Mouse (Mus musculus) brain, embryonic 18.5 days (tissue): ENCODE measurements around the gene Hipk1.
"Not testable (repeated sequence)": the region's sequence is repeated elsewhere in the genome, so short reads cannot be mapped to it uniquely, and the experiment has no call there.

ENCODE experiments used
- DNase-seq: peaks from one replicate; pipeline ENCODE4 v3.0.0-alpha.2; 2012; ENCODE audit warnings: low read depth, low spot score

Hipk1 gene

DNA sequence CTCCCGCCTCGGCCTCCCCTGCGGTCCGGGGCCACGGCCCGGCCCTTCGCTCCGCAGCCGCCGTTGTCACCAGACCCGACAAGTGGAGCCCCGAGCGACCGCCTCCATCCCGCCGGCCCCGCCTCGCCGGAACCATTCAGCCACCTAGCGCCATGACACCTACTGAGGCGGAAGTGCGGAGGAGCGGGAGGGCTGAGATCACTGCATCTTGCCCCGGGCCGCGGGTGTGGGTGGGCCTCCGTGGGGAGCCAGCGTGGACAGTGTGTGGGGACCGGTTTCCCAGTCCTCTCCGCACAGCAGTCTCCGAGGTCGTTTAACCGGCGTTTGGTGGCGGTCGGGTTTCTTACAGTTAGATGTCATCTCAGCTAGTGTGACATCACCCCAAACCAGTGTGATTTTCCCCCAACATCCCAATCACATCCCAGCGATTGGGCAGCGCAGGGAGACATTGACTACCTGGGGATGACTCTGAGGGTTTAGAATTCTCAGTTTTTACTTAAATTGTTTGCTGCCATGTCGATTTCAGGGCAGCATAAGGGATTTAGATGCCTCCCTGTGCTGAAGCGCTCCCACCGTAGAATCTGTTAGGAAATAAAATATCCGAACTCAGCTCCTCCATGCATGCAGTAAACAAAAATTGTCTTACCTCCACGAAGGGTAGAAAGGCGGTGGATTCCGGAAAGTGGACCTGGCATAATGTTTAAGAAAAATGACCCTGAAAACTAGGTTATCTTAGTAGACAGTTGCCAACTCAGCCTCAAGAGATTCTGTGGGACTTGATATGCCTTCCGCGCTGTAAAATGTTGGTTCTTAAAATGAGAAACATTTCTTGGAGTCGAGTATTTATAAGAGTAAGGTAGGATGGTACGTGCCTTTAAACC is at the start of gene Hipk1:
Gene Hipk1, minus strand, starts transcription at position 334 of the 881 bp plus-strand sequence.
- DNase-seq, result peak; percentile 81

DNA sequence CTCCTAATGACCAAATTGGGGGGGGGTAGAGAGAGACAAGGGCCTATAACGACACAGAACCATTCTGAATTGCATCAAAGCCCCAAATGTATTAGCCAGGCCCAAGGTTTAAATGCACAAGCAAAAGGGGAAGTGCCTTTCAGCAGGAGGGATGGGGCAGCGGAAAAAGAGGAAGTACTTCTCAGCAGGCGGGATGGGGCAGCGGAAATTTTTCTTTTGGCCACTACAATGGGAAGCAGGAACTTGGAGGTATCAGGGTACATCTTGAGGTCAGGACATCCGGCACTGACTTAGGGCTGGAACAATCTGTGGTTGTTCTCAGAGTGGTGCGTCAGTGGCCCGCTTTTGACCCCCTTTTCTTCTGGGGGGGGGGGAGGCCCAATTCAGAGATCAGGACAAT is 49.6 kb upstream of the Hipk1 start:
- DNase-seq, result not testable (repeated sequence)

DNA sequence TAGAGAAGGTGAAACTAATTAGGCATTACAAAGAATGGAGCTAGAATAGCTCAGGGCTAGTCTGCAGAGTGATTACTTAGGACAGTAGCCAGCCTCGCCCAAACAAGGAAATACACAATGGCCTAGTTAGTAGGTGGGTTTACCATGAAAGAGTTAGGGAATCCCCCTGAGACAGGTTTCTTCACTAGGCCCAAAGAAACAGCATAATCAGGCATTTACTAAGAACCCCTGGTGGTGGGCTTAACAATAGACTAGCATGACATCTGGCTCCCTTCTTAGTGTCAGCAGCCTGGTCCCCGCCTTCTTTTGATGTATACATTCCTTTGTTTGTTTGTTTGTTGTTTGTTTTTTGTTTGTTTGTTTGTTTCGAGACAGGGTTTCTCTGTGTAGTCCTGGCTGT is 48.8 kb upstream of the Hipk1 start:
- DNase-seq, result not testable (repeated sequence)

DNA sequence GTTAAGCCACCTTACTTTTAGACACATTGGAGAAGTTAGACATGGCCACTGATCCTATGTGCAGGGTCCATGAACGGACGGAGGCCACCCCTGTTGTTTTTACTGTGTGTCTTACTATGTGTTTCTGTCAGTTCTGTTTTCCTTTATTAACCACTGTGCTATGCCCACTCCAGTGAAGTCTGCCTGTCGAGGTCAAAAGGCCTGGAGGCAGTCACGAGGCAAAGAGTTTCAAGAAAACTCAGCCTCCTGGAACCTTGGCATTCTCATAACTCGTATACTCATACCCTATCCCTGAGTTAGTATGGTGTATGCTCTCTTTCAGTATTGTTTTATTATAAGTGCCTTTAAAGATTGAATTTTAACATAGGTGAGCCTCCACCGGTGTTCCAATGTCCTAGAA is 48.3 kb upstream of the Hipk1 start:
- DNase-seq, result no peak

DNA sequence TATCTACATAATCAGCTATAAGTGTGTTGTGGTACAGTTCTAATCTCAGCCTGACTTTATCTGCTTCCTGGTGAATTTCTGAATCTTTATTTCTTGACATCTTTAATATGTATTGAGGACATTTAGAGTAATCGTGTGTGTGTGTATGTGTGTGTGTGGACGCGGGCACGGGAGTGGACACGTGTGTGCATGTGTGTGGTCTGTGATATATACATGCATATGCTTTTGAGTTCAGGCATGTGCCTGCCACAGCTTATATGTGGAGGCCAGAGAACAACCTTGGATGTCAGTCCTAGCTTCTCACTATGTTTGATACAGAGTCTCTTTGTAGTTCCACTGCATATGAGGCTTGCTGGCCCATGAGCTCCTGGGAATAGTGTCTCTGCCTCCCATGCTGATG is 45.1 kb upstream of the Hipk1 start:
- DNase-seq, result no peak

DNA sequence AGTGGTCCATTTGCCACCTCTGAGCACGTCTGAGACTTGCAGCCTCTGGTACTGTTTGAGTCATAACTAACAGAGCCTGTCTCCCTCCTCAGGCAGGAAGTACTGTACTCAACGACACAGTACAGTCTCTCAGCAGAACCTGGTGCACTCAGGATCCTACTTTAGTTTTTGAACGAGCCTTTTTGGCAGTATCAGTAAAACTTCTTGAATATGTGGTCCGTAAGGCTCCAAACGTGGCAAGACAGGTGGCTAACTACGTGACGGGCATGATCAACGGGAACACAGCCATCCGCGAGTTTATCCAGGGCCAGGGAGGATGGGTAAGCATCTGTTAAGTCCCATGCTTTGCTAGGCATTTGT is 44.6 kb upstream of the Hipk1 start:
- DNase-seq, result no peak

DNA sequence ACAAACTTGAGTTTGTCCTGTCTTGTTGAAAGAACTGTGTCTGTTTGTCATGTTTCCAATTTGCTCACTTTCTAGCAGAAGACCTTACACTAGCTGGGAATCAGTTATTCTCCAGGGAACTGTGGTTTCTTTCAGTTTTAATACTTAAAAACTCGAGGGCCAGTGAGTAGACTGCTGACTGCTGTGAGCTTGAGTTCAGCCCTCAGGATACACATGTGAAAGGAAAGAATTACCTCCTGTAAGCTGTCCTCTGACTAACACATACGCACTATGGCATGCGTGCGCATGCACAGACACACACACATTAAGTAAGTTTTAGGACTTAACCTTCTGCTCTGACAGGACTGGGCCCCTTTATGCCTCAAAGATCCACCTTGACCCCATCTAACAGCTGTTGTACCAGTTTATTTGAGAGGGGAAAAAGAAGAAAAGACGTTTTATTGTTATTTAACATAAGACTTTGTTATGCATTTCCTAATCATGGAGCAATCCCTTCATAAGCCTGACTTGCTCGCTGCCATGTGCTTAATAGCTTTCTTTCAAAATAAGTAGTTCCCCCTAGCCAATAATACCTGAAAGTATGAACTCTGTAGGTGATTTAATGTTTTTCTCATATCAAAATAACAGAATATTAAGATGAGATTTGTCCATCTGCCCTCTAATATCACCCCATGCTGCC is 44.0 kb upstream of the Hipk1 start:
- no peak for DNase-seq

DNA sequence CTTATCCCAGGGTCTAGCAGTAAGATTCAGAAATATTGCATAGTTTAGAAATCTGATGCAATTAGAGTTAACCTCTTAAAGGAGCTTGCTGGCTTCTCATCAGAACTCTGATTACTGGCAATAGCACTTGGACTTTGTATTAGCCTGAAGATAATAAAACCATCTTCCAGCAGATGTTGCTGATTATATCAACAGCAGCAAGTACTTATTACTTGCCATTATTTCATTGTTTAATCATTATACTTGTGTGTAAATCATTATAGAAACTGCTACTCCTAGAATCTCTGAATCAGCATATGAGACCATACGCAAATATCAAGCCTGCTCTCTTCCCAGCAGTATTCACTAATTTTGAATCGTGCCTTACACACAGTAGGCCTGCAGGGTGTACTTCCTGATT is 42.6 kb upstream of the Hipk1 start:
- DNase-seq, result no peak

DNA sequence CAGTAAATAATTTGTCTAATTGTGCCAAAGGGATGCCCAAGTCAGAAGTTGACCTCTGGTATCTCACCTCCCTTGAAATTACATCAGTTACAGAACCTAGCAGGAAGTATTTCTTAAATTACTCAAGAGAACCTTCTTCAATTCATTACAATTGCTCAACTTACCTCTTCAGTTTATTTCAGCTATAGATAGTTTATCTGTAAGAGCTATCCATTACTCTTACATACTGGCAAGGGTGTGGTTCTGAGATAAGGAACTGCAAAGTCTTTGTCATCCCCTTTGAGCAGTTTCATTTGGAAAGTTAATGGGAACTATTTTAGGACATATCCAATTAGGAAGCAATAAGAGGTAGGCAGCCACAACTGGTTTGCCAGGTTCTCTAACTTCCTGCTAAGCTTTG is 41.1 kb upstream of the Hipk1 start, which contains the start of gene Bcl2l15:
Gene Bcl2l15, plus strand, starts transcription at position 176 of the 400 bp plus-strand sequence.
- no peak for DNase-seq

DNA sequence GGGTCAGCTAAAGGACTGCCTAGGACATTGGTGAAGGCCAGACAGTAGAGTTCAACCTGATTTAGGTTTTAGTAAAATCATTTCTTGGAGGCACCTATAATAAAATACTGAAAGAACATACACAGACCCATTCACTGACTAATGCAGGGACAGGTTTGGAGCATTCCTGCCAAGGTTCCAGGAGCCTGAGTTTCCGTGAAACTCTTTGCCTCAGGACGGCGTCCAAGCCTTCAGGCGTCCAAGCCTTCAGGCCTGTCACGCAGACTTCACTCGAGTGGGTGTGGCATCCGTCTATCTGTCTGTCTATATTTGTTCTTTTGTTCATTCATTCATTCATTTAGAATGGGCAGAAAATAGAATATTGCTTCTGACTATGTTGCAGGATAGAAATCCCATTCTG is 39.8 kb upstream of the Hipk1 start:
- no peak for DNase-seq

DNA sequence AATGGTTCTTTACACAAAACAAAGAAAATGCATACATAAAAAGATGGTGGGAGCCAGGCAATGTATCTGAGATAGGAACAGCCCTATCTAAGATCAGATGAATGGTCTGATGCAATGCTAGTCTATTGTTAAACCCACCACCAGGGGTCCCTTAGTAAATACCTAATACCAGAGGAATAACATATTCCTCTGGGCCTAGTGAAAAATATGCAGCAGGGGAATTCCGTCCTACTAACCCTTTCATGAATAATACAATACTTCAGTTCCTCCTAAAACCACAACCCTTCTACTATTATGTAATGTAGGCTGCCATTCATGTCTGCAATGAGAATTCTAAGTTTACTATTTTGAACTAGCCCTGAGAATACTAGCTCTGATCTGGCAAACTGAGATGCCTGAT is 39.3 kb upstream of the Hipk1 start:
- not testable (repeated sequence) for DNase-seq

DNA sequence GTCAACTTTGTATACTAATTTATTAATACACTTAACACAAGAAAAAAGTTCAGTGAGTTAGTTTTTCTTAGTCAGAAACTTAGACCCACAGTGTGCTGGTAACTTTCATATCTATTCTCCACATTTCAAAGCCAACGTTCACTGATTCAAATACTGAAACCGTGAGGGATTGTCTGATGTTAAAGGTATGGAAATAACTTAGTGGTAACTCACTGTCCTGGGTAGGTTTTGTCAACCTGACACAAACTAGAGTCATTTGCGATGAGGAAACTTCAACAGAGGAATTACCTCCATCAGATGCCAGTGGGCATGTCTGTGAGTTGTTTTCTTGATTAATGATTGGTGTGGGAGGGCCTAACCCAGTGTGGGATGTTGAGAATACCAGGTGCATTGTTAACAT is 37.7 kb upstream of the Hipk1 start:
- DNase-seq, result no peak

DNA sequence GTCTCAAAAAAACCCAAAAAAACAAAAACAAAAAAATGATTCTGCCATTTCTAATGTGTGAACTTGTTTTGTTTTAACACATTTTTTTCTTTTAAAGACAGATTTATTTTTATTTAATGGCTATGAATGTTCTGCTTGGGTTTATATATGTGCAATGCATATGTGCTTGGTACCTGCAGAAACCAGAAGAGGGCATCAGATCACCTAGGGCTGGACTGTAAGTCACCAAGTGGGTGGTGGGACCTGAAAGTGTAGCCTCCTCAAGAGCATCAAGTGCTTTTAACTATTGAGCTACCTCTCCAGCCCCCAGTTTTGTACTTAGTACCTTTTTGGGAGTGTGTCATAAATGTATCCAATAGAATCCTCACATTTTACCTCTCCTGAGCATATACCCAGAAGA is 36.2 kb upstream of the Hipk1 start:
- no peak for DNase-seq

DNA sequence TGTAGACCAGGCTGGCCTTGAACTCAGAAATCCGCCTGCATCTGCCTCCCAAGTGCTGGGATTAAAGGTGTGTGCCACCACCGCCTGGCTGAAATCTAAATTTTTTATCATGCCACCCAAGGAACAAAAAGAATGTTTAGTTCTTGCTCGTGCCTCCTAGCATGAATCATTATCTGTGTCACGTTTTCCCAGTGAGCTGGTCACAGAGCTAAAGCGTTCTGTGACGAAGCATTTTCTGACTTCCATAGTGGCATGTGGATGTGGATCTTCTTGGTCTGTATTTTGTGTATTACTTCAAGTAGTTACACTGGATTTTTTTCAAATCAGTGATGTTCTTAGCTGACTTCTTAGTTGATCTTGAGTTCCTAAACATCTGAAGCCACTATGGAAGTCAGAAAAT is 19.6 kb upstream of the Hipk1 start:
- no peak for DNase-seq

DNA sequence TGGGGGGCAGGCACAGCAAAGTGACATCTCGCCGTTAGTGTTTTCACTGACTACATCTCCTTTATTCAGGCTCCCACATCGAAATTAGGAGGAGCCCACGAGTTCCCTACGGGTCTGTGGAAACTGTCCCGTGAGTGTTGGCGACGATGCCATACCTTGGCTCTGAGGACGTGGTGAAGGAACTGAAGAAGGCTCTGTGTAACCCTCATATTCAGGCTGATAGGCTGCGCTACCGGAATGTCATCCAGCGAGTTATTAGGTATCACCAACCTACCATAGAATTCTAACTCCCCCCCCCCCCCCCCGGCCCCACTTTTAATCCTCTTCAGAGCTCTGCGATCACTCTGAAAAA is 18.4 kb upstream of the Hipk1 start:
- DNase-seq, result no peak

DNA sequence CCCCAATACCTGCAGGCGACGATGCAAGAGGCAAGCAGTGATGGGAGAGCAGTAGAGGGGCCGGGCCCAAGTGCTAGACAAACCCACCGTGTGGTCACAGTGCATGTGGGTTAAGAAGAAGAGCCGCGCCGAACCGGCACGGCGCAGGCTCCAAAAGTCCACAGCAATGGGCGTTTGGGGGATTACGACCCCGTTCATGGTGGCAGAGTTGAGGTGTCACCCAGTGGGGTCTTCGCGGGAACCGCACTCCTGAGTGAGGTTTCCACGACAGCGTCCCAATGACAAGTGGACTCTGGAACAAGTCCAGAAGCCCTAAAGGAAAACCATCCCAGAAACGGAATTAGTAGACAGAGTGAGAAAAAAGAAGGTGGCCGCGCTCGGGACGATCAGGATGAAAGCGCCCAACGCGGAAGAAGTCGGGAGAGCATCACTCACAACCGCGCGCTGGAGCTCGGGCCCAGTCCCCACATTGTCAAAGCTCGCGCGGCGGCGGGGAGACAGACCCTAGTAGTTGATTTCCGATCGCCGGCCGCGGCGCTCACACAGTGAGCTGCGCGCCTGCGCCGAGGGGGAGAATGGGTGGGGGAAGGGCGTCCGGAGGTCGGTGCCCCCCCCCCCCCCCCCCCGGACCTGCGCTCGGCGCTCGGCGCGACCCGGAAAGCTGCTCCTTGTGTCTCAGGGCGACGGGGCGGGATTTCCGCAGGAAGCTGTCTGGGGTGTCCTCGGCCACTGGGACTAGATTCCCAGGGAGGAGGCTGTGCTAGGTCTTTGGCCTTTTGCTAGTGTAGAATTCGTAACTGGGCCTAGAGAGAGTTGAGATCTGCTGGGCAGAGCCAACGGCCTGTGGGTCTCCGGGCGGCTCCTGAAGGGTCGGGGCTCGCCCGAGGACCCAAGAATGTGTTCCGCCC is 17.8 kb upstream of the Hipk1 start, which contains the start of the genes Dclre1b, Ap4b1 and Gm43064:
Gene Dclre1b, minus strand, starts transcription at position 554 of the 908 bp plus-strand sequence.
Gene Ap4b1, plus strand, starts transcription at position 630 of the 908 bp plus-strand sequence.
Gene Gm43064, plus strand, starts transcription at position 683 of the 908 bp plus-strand sequence.
- DNase-seq, result peak; percentile 86

DNA sequence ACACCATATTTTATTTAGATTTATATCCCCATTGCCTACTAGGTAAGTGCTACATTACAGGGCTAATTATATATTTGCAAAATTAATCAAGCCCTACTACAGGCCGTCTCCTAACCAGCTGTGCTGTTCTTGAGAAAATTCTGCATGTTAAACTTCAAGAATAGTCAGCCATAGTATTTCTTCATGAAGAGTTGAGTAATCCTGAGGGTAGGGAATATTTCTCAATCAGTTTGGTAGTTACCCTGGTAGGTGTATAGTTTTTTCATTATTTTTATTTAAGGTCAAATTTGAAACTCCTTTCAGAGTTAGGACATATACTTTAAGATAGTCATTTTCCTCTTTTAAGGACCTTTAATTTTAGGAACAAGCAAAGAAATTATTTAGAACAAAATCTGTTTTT is 14.3 kb upstream of the Hipk1 start:
- no peak for DNase-seq

DNA sequence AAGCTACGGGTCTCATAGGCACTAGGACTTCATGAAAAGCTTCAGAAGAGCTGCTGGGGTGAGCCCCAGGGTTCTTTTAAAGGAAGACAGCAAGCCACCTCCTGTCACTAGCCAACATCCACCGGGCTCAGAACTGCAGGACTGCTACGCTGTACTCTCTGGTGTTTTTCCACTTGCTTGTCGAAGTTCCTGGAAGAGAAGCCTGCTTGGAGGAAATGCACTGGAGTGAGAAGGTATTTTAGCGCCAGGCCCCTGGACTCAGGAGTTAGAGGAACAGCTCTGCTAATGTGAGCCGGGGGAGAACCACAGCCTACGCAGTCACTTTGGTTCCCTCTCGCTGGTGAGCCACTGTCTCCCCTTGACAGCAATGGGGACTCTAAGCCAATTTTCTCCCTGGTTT is 11.5 kb upstream of the Hipk1 start:
- DNase-seq, result no peak

DNA sequence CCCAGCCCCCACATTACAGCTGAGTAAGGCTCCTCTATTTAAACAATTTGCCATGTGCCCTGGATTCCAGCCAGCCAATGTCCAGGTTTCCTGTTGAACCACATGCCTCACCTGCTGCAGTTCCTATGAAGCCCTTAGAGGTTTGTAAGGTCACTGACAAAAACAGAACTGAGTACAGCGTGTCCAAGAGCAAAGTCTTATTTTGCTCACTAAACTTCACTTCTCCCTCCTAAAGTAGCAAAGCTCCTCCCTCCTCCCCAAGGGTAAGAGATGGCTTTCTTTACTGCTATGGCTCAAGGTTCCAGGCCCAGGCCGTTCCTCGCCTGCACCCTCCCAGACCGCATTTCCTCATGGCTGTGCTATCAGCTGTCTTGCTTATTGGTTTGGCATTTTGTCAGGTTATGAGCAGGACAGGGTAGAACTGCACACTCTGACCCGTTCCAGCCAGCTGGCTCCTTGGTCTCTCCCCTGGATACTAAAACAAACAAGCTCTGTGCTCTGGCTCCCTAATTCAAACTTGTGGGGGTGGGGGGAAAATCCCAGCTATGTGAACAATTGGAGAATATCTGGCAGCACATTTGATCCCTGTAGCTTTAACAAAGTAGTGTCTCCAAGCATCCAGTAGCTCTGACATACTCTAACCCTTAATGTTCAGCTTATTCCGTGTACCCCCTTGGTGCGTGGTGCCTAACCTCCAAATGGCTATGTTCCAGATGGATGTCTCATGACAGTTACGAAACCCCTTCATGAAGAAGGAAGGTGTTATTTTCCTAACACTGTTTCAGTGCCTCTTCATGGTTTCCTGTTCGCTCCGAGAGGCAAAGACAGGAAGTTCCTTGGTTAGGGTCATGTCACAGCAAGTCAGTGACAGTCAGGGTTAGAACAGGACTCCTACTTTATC is 10.5 kb upstream of the Hipk1 start:
- no peak for DNase-seq

DNA sequence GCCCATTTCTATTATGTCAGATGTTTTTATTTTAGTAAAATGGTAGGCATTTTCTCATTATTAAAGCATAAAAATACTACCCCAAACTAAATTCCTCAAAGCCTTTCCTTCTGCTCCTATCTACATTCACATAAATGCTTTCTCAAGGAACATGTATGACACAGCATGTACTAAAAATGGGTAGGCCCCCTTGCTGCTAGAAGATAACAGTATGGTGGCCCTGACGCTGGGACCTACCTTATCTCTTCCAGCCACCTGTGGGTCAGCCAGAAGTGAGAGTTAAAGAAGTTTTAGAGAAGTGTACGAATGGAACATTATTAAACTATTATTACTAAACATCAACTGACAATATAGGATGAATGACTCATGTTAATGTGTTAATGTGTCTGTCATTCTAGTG is 8.1 kb upstream of the Hipk1 start:
- no peak for DNase-seq

DNA sequence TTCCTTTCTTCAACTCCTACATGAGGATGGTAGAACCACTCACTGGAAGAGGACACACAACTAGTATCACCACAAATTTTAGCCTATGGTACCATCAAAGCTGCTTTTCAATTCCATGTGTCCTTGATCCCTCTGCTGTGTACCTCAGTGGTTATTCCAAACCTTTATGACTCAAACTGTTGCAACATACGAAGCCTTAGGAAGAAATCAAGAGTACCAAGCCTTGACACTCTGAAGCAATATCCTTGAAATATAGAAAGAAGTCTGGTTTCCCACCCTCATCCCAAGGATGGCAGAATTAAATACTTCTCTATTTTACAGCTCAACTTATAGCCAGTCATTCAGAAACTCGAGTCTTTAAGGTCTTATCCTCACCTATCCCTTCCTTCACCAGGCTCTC is 5.0 kb upstream of the Hipk1 start:
- DNase-seq, result no peak
